Mouse (Mus musculus): ENCODE results near the gene Slc30a7. TPM values are rescaled to one million over a fixed set of nuclear protein-coding genes. Genes with fewer than 3 reads are reported as not detected.
"Not testable (repeated sequence)": the region's sequence is repeated elsewhere in the genome, so short reads cannot be mapped to it uniquely, and the experiment has no call there.

Gene Slc30a7
- polyA plus RNA-seq, 1 experiment from 2014 or later = 21.0 TPM

GRCm38 (mm10) chr3:115926531-115926930, 80.7 kb downstream of the Slc30a7 start:
- Histone ChIP-seq H3K9me3 (no peaks in the 10 kb centered on the region), H3K27ac (no peak overlapping the region), H3K4me1 (replicated peaks) (no peaks in the 10 kb centered on the region), H3K4me3 (no peak overlapping the region), H3K36me3 (peaks cover 43% of the 10 kb centered on the region), H3K27me3 (ENCODE audit: insufficient read depth, poor library complexity, severe bottlenecking) (no peaks in the 10 kb centered on the region)
- WGBS = 91% methylated on average over 8 of the region's 8 CpGs
- DNase-seq (ENCODE audit: low spot score) = no peak

GRCm38 (mm10) chr3:115924401-115925190, 82.6 kb downstream of the Slc30a7 start:
- no peaks in the 10 kb centered on the region for H3K4me1 ChIP-seq (replicated peaks)
- peaks cover 38% of the 10 kb centered on the region for H3K36me3 ChIP-seq
- H3K4me3 ChIP-seq = no peak overlapping the region
- H3K9me3 ChIP-seq = no peaks in the 10 kb centered on the region
- DNase-seq (ENCODE audit: low spot score) = no peak
- 93% methylated on average over 4 of the region's 4 CpGs for WGBS
- no peaks in the 10 kb centered on the region for H3K27me3 ChIP-seq (ENCODE audit: insufficient read depth, poor library complexity, severe bottlenecking)
- H3K27ac ChIP-seq = no peak overlapping the region

- not testable (repeated sequence) for DNase-seq (ENCODE audit: low spot score); H3K4me3 ChIP-seq; H3K27ac ChIP-seq; H3K4me1 ChIP-seq (replicated peaks); H3K27me3 ChIP-seq (ENCODE audit: insufficient read depth, poor library complexity, severe bottlenecking); H3K9me3 ChIP-seq
- peaks cover 25% of the 10 kb centered on the region for H3K36me3 ChIP-seq
- WGBS = 94% methylated on average over 11 of the region's 11 CpGs
Observed at GRCm38 (mm10) chr3:115907406-115907805, 99.8 kb downstream of the Slc30a7 start.

- Histone ChIP-seq H3K9me3 (0 out of 2 replicates have a peak, but pooled peaks cover 3% of the 10 kb centered on the region), H3K4me3 (no peak overlapping the region), H3K36me3 (peaks cover 36% of the 10 kb centered on the region), H3K27me3 (ENCODE audit: insufficient read depth, poor library complexity, severe bottlenecking) (no peaks in the 10 kb centered on the region), H3K27ac (no peak overlapping the region), H3K4me1 (replicated peaks) (no peaks in the 10 kb centered on the region)
- 97% methylated on average over 4 of the region's 4 CpGs for WGBS
- DNase-seq (ENCODE audit: low spot score) = no peak
Observed at GRCm38 (mm10) chr3:115905567-115905966, 101.6 kb downstream of the Slc30a7 start.

GRCm38 (mm10) chr3:115905067-115905466, 102.1 kb downstream of the Slc30a7 start:
- 95% methylated on average over 3 of the region's 3 CpGs for WGBS
- DNase-seq (ENCODE audit: low spot score) = no peak

GRCm38 (mm10) chr3:115902301-115902956, 104.8 kb downstream of the Slc30a7 start:
- no peaks in the 10 kb centered on the region for H3K27me3 ChIP-seq (ENCODE audit: insufficient read depth, poor library complexity, severe bottlenecking)
- no peaks in the 10 kb centered on the region for H3K4me1 ChIP-seq (replicated peaks)
- peaks cover 34% of the 10 kb centered on the region for H3K36me3 ChIP-seq
- 87% methylated on average over 9 of the region's 9 CpGs for WGBS
- DNase-seq (ENCODE audit: low spot score) = no peak
- H3K9me3 ChIP-seq = no peaks in the 10 kb centered on the region
- no peak overlapping the region for H3K4me3 ChIP-seq
- no peak overlapping the region for H3K27ac ChIP-seq

More at GRCm38 (mm10) chr3:115905067-115905466, 102.1 kb downstream of the Slc30a7 start:
- Histone ChIP-seq H3K27me3 (ENCODE audit: insufficient read depth, poor library complexity, severe bottlenecking) (no peaks in the 10 kb centered on the region), H3K4me1 (replicated peaks) (no peaks in the 10 kb centered on the region), H3K9me3 (0 out of 2 replicates have a peak, but pooled peaks cover 3% of the 10 kb centered on the region), H3K36me3 (peaks cover 36% of the 10 kb centered on the region), H3K27ac (no peak overlapping the region), H3K4me3 (no peak overlapping the region)

GRCm38 (mm10) chr3:115898354-115898948, 108.8 kb downstream of the Slc30a7 start:
- no peak overlapping the region for H3K4me3 ChIP-seq
- H3K9me3 ChIP-seq = no peaks in the 10 kb centered on the region
- 88% methylated on average over 3 of the region's 3 CpGs for WGBS
- no peak for DNase-seq (ENCODE audit: low spot score)
- no peaks in the 10 kb centered on the region for H3K4me1 ChIP-seq (replicated peaks)
- H3K27ac ChIP-seq = no peak overlapping the region
- peaks cover 33% of the 10 kb centered on the region for H3K36me3 ChIP-seq
- H3K27me3 ChIP-seq (ENCODE audit: insufficient read depth, poor library complexity, severe bottlenecking) = no peaks in the 10 kb centered on the region

GRCm38 (mm10) chr3:115893166-115893565, 114.0 kb downstream of the Slc30a7 start:
- H3K36me3 ChIP-seq = peaks cover 14% of the 10 kb centered on the region
- peaks cover 5% of the 10 kb centered on the region for H3K4me1 ChIP-seq (replicated peaks)
- no peak overlapping the region for H3K27ac ChIP-seq
- no peaks in the 10 kb centered on the region for H3K9me3 ChIP-seq
- H3K27me3 ChIP-seq (ENCODE audit: insufficient read depth, poor library complexity, severe bottlenecking) = no peaks in the 10 kb centered on the region
- 78% methylated on average over 2 of the region's 2 CpGs for WGBS
- H3K4me3 ChIP-seq = no peak overlapping the region
- DNase-seq (ENCODE audit: low spot score) = no peak

- peaks cover 5% of the 10 kb centered on the region for H3K4me1 ChIP-seq (replicated peaks)
- no peak for DNase-seq (ENCODE audit: low spot score)
- H3K9me3 ChIP-seq = no peaks in the 10 kb centered on the region
- H3K27me3 ChIP-seq (ENCODE audit: insufficient read depth, poor library complexity, severe bottlenecking) = no peaks in the 10 kb centered on the region
- no peak overlapping the region for H3K4me3 ChIP-seq
- peaks cover 14% of the 10 kb centered on the region for H3K36me3 ChIP-seq
- 83% methylated on average over 4 of the region's 4 CpGs for WGBS
- no peak overlapping the region for H3K27ac ChIP-seq
Observed at GRCm38 (mm10) chr3:115892341-115892740, 114.9 kb downstream of the Slc30a7 start.

Other genes with a start within 250 kb of the Slc30a7 start
- 27.4 and 30.3 TPM in 2 replicates for gene Dph5, start 119.6 kb downstream of the Slc30a7 start, polyA plus RNA-seq (2016; fragmentation: Nextera tagmentation; extraction: Ambion mirVana)
- gene Extl2, start 56 bp upstream of the Slc30a7 start, polyA plus RNA-seq (2016; fragmentation: Nextera tagmentation; extraction: Ambion mirVana) = 20.7 and 23.6 TPM in 2 replicates
- gene Vcam1, start 122.3 kb upstream of the Slc30a7 start, polyA plus RNA-seq (2016; fragmentation: Nextera tagmentation; extraction: Ambion mirVana) = 33.1 and 55.1 TPM in 2 replicates
- gene Gpr88, start 246.1 kb upstream of the Slc30a7 start, polyA plus RNA-seq (2016; fragmentation: Nextera tagmentation; extraction: Ambion mirVana) = 0.49 and 0.77 TPM in 2 replicates